Mouse (Mus musculus) thymus, adult 2 months (tissue): Measurements from ENCODE around the gene Ublcp1.

Experiments
- CTCF ChIP-seq: fragments of 200-500 bp; IDR thresholded peaks from 2 replicates; pipeline ENCODE4 v1.5.1; 2012; ENCODE audit warnings: mild to moderate bottlenecking, control low read depth, low read length, moderate library complexity, borderline replicate concordance; ENCODE audit not compliant: control insufficient read depth, poor library complexity, insufficient read depth; ENCODE audit errors: extremely low read depth
- POLR2A ChIP-seq: fragments of 200-500 bp; IDR thresholded peaks from 2 replicates; pipeline ENCODE4 v1.6.1; 2012; ENCODE audit warnings: mild to moderate bottlenecking, low read length, control low read depth, moderate library complexity; ENCODE audit not compliant: control insufficient read depth, poor library complexity, insufficient read depth; ENCODE audit errors: extremely low read depth

DNA sequence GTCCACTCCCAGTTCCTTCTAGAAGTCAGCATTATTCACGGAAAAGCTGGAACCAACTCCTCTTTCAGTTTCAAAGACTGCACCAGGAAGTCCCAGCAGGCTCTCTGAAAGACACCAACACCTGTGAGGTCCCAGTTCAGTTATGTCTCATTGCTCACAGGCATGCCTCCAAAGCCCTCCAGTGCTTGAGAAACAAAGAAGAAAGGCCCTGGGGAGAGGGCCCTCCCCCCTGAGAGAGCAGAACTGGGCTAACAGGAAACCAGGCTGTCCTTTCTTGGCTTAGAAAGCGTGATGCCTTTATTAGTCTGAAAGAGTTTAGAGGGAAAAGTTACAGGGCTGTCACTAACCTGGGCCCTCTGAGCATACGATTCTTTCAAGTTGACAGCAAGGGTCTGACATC is 25.9 kb upstream of the Ublcp1 start:
- TF ChIP-seq POLR2A = no peak
- no peak for TF ChIP-seq CTCF
